Mouse (Mus musculus) kidney, adult 8-10 months (tissue): Measurements from ENCODE around the gene Hoxb7.

ENCODE experiments used
- DNase-seq, 2 experiments: peaks; one replicate each; pipeline ENCODE4 v3.0.0; 2022

The Hoxb7 gene

GRCm38 (mm10) chr11:96285771-96286738 is at the start of gene Hoxb7:
TSS of gene Hoxb7 (plus strand) at chr11:96286623.
- peak; percentile 86 to 90 for DNase-seq

GRCm38 (mm10) chr11:96240211-96240610 is 46.2 kb upstream of the Hoxb7 start:
- DNase-seq, result peak; percentile 33 to 61

GRCm38 (mm10) chr11:96250901-96251300 is 35.5 kb upstream of the Hoxb7 start:
- peak; percentile 52 to 79 for DNase-seq

GRCm38 (mm10) chr11:96251480-96252031 is 34.9 kb upstream of the Hoxb7 start:
- DNase-seq, result peak; percentile 50 to 51

- no peak for DNase-seq
Observed at GRCm38 (mm10) chr11:96252541-96253120, 33.8 kb upstream of the Hoxb7 start.

- DNase-seq, result peak; percentile 67 to 91
Observed at GRCm38 (mm10) chr11:96254221-96254620, 32.2 kb upstream of the Hoxb7 start.

- peak; percentile 15 to 25 for DNase-seq
Observed at GRCm38 (mm10) chr11:96255111-96255995, 31.1 kb upstream of the Hoxb7 start.

GRCm38 (mm10) chr11:96255996-96256445 is 30.4 kb upstream of the Hoxb7 start:
- DNase-seq, result peak; percentile 16 to 28

- no peak for DNase-seq
Observed at GRCm38 (mm10) chr11:96257141-96257540, 29.3 kb upstream of the Hoxb7 start.

- DNase-seq, result peak; percentile 71 to 87
Observed at GRCm38 (mm10) chr11:96259038-96259437, 27.4 kb upstream of the Hoxb7 start.

- no peak for DNase-seq
Observed at GRCm38 (mm10) chr11:96259511-96259910, 26.9 kb upstream of the Hoxb7 start.

GRCm38 (mm10) chr11:96260310-96260970 is 26.0 kb upstream of the Hoxb7 start:
- DNase-seq, result peak; percentile 32 to 61

- peak; percentile 89 to 94 for DNase-seq
Observed at GRCm38 (mm10) chr11:96261323-96261890, 25.0 kb upstream of the Hoxb7 start.

GRCm38 (mm10) chr11:96262262-96262830 is 24.1 kb upstream of the Hoxb7 start:
- peak; percentile 15 to 31 for DNase-seq

- DNase-seq, result peak; percentile 2 to 10
Observed at GRCm38 (mm10) chr11:96263636-96264389, 22.6 kb upstream of the Hoxb7 start.

GRCm38 (mm10) chr11:96264390-96265020 is 21.9 kb upstream of the Hoxb7 start:
- no peak for DNase-seq

GRCm38 (mm10) chr11:96265954-96266353 is 20.5 kb upstream of the Hoxb7 start:
- DNase-seq, result peak; percentile 84 to 92

GRCm38 (mm10) chr11:96267021-96267920 is 19.2 kb upstream of the Hoxb7 start:
- no peak for DNase-seq
